24 mouse cellular contexts compared by ENCODE assay signal in genomic region chr17:8581579-8581978, GRCm38 (mm10). TPM values are rescaled to one million over a fixed set of nuclear protein-coding genes. Genes with fewer than 3 reads are reported as not detected.
A peak's percentile ranks its signal among the peaks of the same experiment; 100 is the strongest.
DNase-seq lines count a peak whose midpoint lies in the region; ATAC-seq and TF ChIP-seq lines count a peak whose summit lies in the region.
"Had no signal": no experiment of that assay in that cellular context is flagged by ENCODE, and none has a peak within 500 bp of the region (broad histone marks: within the 10 kb centered on the region; RNA-seq: fewer than 3 reads in every experiment).

No protein-coding gene starts in this region.

- TF ChIP-seq CTCF in left cerebral cortex, adult 2 months (IDR thresholded peaks at IDR 0.05), result no peak
- no peak for TF ChIP-seq CTCF in midbrain, postnatal 0 days (IDR thresholded peaks at IDR 0.05)

- H3K27ac ChIP-seq in left cerebral cortex, adult 2 months, result 0 out of 2 replicates have a peak overlapping the region, but pooled peaks have one; percentile 1
- H3K27ac ChIP-seq in midbrain, postnatal 0 days (ENCODE audit: low read depth, low read length), result no peak overlapping the region
- no peak overlapping the region for H3K27ac ChIP-seq in hindbrain, embryonic 14.5 days
- H3K27ac ChIP-seq: hindbrain, embryonic 12.5 days; kidney, postnatal 0 days; limb, embryonic 13.5 days; liver, embryonic 15.5 days; neural tube, embryonic 15.5 days had no signal

- H3K4me3 ChIP-seq in left cerebral cortex, adult 2 months, result no peak overlapping the region
- H3K4me3 ChIP-seq in midbrain, postnatal 0 days (ENCODE audit: low read depth, low read length), result no peak overlapping the region
- no peak overlapping the region for H3K4me3 ChIP-seq in hindbrain, embryonic 14.5 days (replicated peaks; ENCODE audit: low read length)
- H3K4me3 ChIP-seq: erythroblast, embryonic 14.5 days; hindbrain, embryonic 12.5 days; limb, embryonic 13.5 days; liver, embryonic 15.5 days; myocyte; neural tube, embryonic 15.5 days had no signal

- no peaks in the 10 kb centered on the region for H3K36me3 ChIP-seq in midbrain, postnatal 0 days (ENCODE audit: insufficient read depth, low read length)
- H3K36me3 ChIP-seq in hindbrain, embryonic 14.5 days (replicated peaks; ENCODE audit: control insufficient read depth, insufficient read depth), result no peaks in the 10 kb centered on the region
- H3K36me3 ChIP-seq: G1E; hindbrain, embryonic 12.5 days; limb, embryonic 13.5 days; liver, embryonic 15.5 days; neural tube, embryonic 15.5 days had no signal

- intact Hi-C loops in left cerebral cortex, adult 2 months (cut with DNase I), result no loop called here

- H3K4me1 ChIP-seq in midbrain, postnatal 0 days (ENCODE audit: insufficient read depth, low read length), result peaks cover 4% of the 10 kb centered on the region; the same call in 1 of the 2 replicates
- H3K4me1 ChIP-seq in hindbrain, embryonic 14.5 days (replicated peaks; ENCODE audit: control insufficient read depth, insufficient read depth, low read length), result no peaks in the 10 kb centered on the region
- H3K4me1 ChIP-seq: limb, embryonic 13.5 days; liver, embryonic 15.5 days; neural tube, embryonic 15.5 days had no signal

- 0 out of 2 replicates have a peak, but pooled peaks have one; percentile 58 for ATAC-seq in midbrain, postnatal 0 days (ENCODE audit: low FRiP score)
- ATAC-seq in hindbrain, embryonic 14.5 days (ENCODE audit: low FRiP score), result no peak
- ATAC-seq: CD4-positive, CD25-positive, alpha-beta regulatory T cell, adult 4 months; intestine, embryonic 16.5 days; lung, postnatal 0 days had no signal

- H3K27me3 ChIP-seq in midbrain, postnatal 0 days (ENCODE audit: insufficient read depth, low read length), result no peaks in the 10 kb centered on the region
- no peaks in the 10 kb centered on the region for H3K27me3 ChIP-seq in hindbrain, embryonic 14.5 days (ENCODE audit: control insufficient read depth, insufficient read depth, low read length)
- H3K27me3 ChIP-seq: hindbrain, embryonic 12.5 days; liver, embryonic 15.5 days; neural tube, embryonic 15.5 days had no signal

- H3K9me3 ChIP-seq in midbrain, postnatal 0 days (ENCODE audit: low read length), result no peaks in the 10 kb centered on the region
- no peaks in the 10 kb centered on the region for H3K9me3 ChIP-seq in hindbrain, embryonic 14.5 days (ENCODE audit: control insufficient read depth, low read length)
- H3K9me3 ChIP-seq: hindbrain, embryonic 12.5 days; limb, embryonic 13.5 days; liver, embryonic 15.5 days; neural tube, embryonic 15.5 days had no signal

- no peak overlapping the region for H3K4me2 ChIP-seq in midbrain, postnatal 0 days (ENCODE audit: low read depth, low read length, poor library complexity, severe bottlenecking)
- H3K4me2 ChIP-seq in hindbrain, embryonic 14.5 days (replicated peaks), result no peak overlapping the region
- H3K4me2 ChIP-seq: hindbrain, embryonic 12.5 days; limb, embryonic 13.5 days; liver, embryonic 15.5 days; neural tube, embryonic 15.5 days had no signal

- WGBS in midbrain, postnatal 0 days, result 52% methylated on average over 8 of the region's 8 CpGs
- WGBS in hindbrain, embryonic 14.5 days, result 61% methylated on average over 8 of the region's 8 CpGs

- peak in 1 of 2 experiments; percentile 32 for DNase-seq in left cerebral cortex, adult 2 months (ENCODE audit: extremely low spot score in 1 of 2, low spot score in 2 of 2)
- no peak for DNase-seq in left cerebral cortex, adult 11 months (ENCODE audit: low spot score)
- DNase-seq in brain, adult 2 months (ENCODE audit: low read depth, low spot score), result peak; percentile 82
- DNase-seq in brain, embryonic 18.5 days (ENCODE audit: low read depth, low spot score), result peak; percentile 10
- DNase-seq in midbrain, postnatal 0 days (ENCODE audit: low spot score), result peak; percentile 40
- DNase-seq in ovary, postnatal 36 days (ENCODE audit: low spot score), result no peak
- no peak for DNase-seq in hindbrain, embryonic 14.5 days (ENCODE audit: low spot score)
- DNase-seq: cerebellum, adult 11 months; gastrocnemius, postnatal 25 days; heart, postnatal 10 days had no signal

- no peak overlapping the region for H3K9ac ChIP-seq in midbrain, postnatal 0 days (replicated peaks; ENCODE audit: low read length, poor library complexity, severe bottlenecking)
- H3K9ac ChIP-seq in hindbrain, embryonic 14.5 days, result no peak overlapping the region
- H3K9ac ChIP-seq: hindbrain, embryonic 12.5 days; limb, embryonic 13.5 days; liver, embryonic 15.5 days; neural tube, embryonic 15.5 days had no signal

RNA-seq across cellular contexts. Expression of gene Gm17087, which starts 14.8 kb away (rescaled TPM):
- not detected for total RNA-seq in left cerebral cortex, adult 2 months (2021)
- total RNA-seq in midbrain, postnatal 0 days (2014; rRNA removed), result not detected in 2 replicates
- not detected in 2 replicates for polyA plus RNA-seq in midbrain, postnatal 0 days (2015; fragmentation: Nextera tagmentation; extraction: Ambion mirVana)
- polyA plus RNA-seq in hindbrain, embryonic 14.5 days (2014; fragmentation: Nextera tagmentation; extraction: Ambion mirVana), result not detected in 2 replicates
- total RNA-seq: G1E; gastrocnemius, postnatal 25 days; heart, postnatal 10 days; layer of hippocampus, postnatal 36 days had no signal
- polyA plus RNA-seq: embryonic facial prominence, embryonic 11.5 days; erythroblast, embryonic 14.5 days; G1E; hindbrain, embryonic 12.5 days; intestine, embryonic 16.5 days; kidney, postnatal 0 days; limb, embryonic 13.5 days; liver, embryonic 15.5 days; lung, postnatal 0 days; myocyte; neural tube, embryonic 15.5 days; stomach, embryonic 16.5 days had no signal

RNA-seq across cellular contexts. Expression of gene Pde10a, which starts 56.4 kb away (rescaled TPM):
- total RNA-seq in left cerebral cortex, adult 2 months (2021), result 100 to 1,000 TPM in 1 of 2 experiments, 10 to 100 TPM in 1; 78.0 to 113 TPM
- 40.3 and 42.3 TPM in 2 replicates for total RNA-seq in midbrain, postnatal 0 days (2014; rRNA removed)
- 7.8 and 8.6 TPM in 2 replicates for polyA plus RNA-seq in midbrain, postnatal 0 days (2015; fragmentation: Nextera tagmentation; extraction: Ambion mirVana)
- polyA plus RNA-seq in hindbrain, embryonic 14.5 days (2014; fragmentation: Nextera tagmentation; extraction: Ambion mirVana), result 14.7 and 15.8 TPM in 2 replicates
- polyA plus RNA-seq: erythroblast, embryonic 14.5 days; G1E had no signal

Comparison
In these comparisons a context has a peak if more than half of its experiments do, and no peak if none do; other contexts are left out.
1. DNase-seq: peak in brain, adult 2 months (single experiment), brain, embryonic 18.5 days (single experiment) and midbrain, postnatal 0 days (single experiment); none in left cerebral cortex, adult 11 months (single experiment), ovary, postnatal 36 days (single experiment) and hindbrain, embryonic 14.5 days (single experiment).